9 mouse cellular contexts compared by ENCODE assay signal in genomic region chr14:24206736-24207359, GRCm38 (mm10). TPM values are rescaled to one million over a fixed set of nuclear protein-coding genes. Genes with fewer than 3 reads are reported as not detected.
DNase-seq lines count a peak whose midpoint lies in the region; ATAC-seq lines count a peak whose summit lies in the region.
"Had no signal": no experiment of that assay in that cellular context is flagged by ENCODE, and none has a peak within 500 bp of the region (broad histone marks: within the 10 kb centered on the region; RNA-seq: fewer than 3 reads in every experiment).

No protein-coding gene starts in this region.

- 71% methylated on average over 12 of the region's 12 CpGs for WGBS in hindbrain, embryonic 16.5 days

- no peaks in the 10 kb centered on the region for H3K36me3 ChIP-seq in hindbrain, embryonic 16.5 days (ENCODE audit: control insufficient read depth, insufficient read depth, low read length)

- no peak overlapping the region for H3K9ac ChIP-seq in hindbrain, embryonic 16.5 days (ENCODE audit: low read depth, low read length)

- peak; percentile 6 for DNase-seq in kidney, adult 18-20 months
- DNase-seq in kidney, postnatal 25 days = no peak
- peak; percentile 42 to 49 for DNase-seq in urinary bladder, postnatal 36 days (ENCODE audit: low spot score in 2 of 2)
- no peak for DNase-seq in urinary bladder, postnatal 10 days (ENCODE audit: low spot score)
- DNase-seq in yolk sac, embryonic 10.5 days (ENCODE audit: low spot score) = peak; percentile 75
- no peak for DNase-seq in right cerebral cortex, postnatal 36 days (ENCODE audit: low spot score in 2 of 2)
- DNase-seq in right cerebral cortex, postnatal 4 days = no peak
- DNase-seq: cerebellum, adult 11-12 months had no signal

- H3K4me1 ChIP-seq in hindbrain, embryonic 16.5 days (ENCODE audit: control insufficient read depth, insufficient read depth, low read depth, low read length) = peaks cover 29% of the 10 kb centered on the region

- no peak overlapping the region for H3K4me3 ChIP-seq in hindbrain, embryonic 16.5 days (ENCODE audit: low read length)

- ATAC-seq in hindbrain, embryonic 16.5 days = 0 out of 2 replicates have a peak, but pooled peaks have one; percentile 5

- H3K9me3 ChIP-seq in hindbrain, embryonic 16.5 days (ENCODE audit: control insufficient read depth, low read length) = no peaks in the 10 kb centered on the region

- H3K4me2 ChIP-seq in hindbrain, embryonic 16.5 days (ENCODE audit: low read length) = no peak overlapping the region

- H3K27ac ChIP-seq in hindbrain, embryonic 16.5 days (ENCODE audit: low read depth, low read length) = no peak overlapping the region

- H3K27me3 ChIP-seq in hindbrain, embryonic 16.5 days (replicated peaks; ENCODE audit: control insufficient read depth, insufficient read depth, low read length) = no peaks in the 10 kb centered on the region

RNA-seq across cellular contexts. Expression of gene Dlg5, which starts 38.9 kb away (rescaled TPM):
- polyA plus RNA-seq in hindbrain, embryonic 16.5 days (2015; fragmentation: Nextera tagmentation; extraction: Ambion mirVana) = 18.4 and 21.0 TPM in 2 replicates

Comparison
In these comparisons a context has a peak if more than half of its experiments do, and no peak if none do; other contexts are left out.
1. DNase-seq: peak in kidney, adult 18-20 months (single experiment), urinary bladder, postnatal 36 days (2 of 2) and yolk sac, embryonic 10.5 days (single experiment); none in kidney, postnatal 25 days (0 of 2), urinary bladder, postnatal 10 days (single experiment), right cerebral cortex, postnatal 36 days (0 of 2) and right cerebral cortex, postnatal 4 days (single experiment).